Mouse (Mus musculus) induced T-regulatory cell, adult 2 months (primary cell): ENCODE data around the gene Eif4ebp2.
A peak's percentile ranks its signal among the peaks of the same experiment; 100 is the strongest.

Source experiments
- DNase-seq: peaks from one replicate; pipeline ENCODE4 v3.0.0-alpha.2; 2012; ENCODE audit warnings: low read depth

Eif4ebp2 gene

GRCm38 (mm10) chr10:61465009-61465408 is 12.5 kb upstream of the Eif4ebp2 start:
- DNase-seq = no peak

- DNase-seq = no peak
Observed at GRCm38 (mm10) chr10:61457182-61457581, 4.7 kb upstream of the Eif4ebp2 start.

GRCm38 (mm10) chr10:61453171-61453570 is 710 bp upstream of the Eif4ebp2 start:
- DNase-seq = peak; percentile 49

GRCm38 (mm10) chr10:61451931-61452617 is 387 bp downstream of the Eif4ebp2 start:
- DNase-seq = no peak

GRCm38 (mm10) chr10:61451463-61451930 is 964 bp downstream of the Eif4ebp2 start:
- DNase-seq = peak; percentile 90

- no peak for DNase-seq
Observed at GRCm38 (mm10) chr10:61448834-61449233, 3.6 kb downstream of the Eif4ebp2 start.

GRCm38 (mm10) chr10:61447581-61448353 is 4.7 kb downstream of the Eif4ebp2 start:
- DNase-seq = no peak

GRCm38 (mm10) chr10:61445016-61445415 is 7.4 kb downstream of the Eif4ebp2 start:
- no peak for DNase-seq

GRCm38 (mm10) chr10:61443876-61444275 is 8.6 kb downstream of the Eif4ebp2 start:
- DNase-seq = no peak

- DNase-seq = no peak
Observed at GRCm38 (mm10) chr10:61443456-61443855, 9.0 kb downstream of the Eif4ebp2 start.

GRCm38 (mm10) chr10:61440202-61440800 is 12.2 kb downstream of the Eif4ebp2 start:
- no peak for DNase-seq

- no peak for DNase-seq
Observed at GRCm38 (mm10) chr10:61431375-61431774, 21.1 kb downstream of the Eif4ebp2 start.

GRCm38 (mm10) chr10:61429043-61429442 is 23.4 kb downstream of the Eif4ebp2 start:
- no peak for DNase-seq

GRCm38 (mm10) chr10:61428416-61428815 is 24.0 kb downstream of the Eif4ebp2 start:
- no peak for DNase-seq

GRCm38 (mm10) chr10:61427951-61428350 is 24.5 kb downstream of the Eif4ebp2 start:
- DNase-seq = no peak

- no peak for DNase-seq
Observed at GRCm38 (mm10) chr10:61426251-61426757, 26.2 kb downstream of the Eif4ebp2 start.

GRCm38 (mm10) chr10:61425047-61425446 is 27.4 kb downstream of the Eif4ebp2 start:
- no peak for DNase-seq

GRCm38 (mm10) chr10:61424500-61424899 is 28.0 kb downstream of the Eif4ebp2 start:
- no peak for DNase-seq

GRCm38 (mm10) chr10:61423289-61423688 is 29.2 kb downstream of the Eif4ebp2 start:
- peak; percentile 45 for DNase-seq

GRCm38 (mm10) chr10:61422861-61423260 is 29.6 kb downstream of the Eif4ebp2 start:
- no peak for DNase-seq

- DNase-seq = no peak
Observed at GRCm38 (mm10) chr10:61420011-61420410, 32.5 kb downstream of the Eif4ebp2 start.

GRCm38 (mm10) chr10:61419146-61419545 is 33.3 kb downstream of the Eif4ebp2 start:
- DNase-seq = no peak
